Mouse (Mus musculus): ENCODE measurements around the gene Casp7. TPM values are rescaled to one million over a fixed set of nuclear protein-coding genes. Genes with fewer than 3 reads are reported as not detected.

Gene Casp7
- 10.9 and 15.7 TPM in 2 replicates for polyA plus RNA-seq (2012; rRNA removed)

GRCm38 (mm10) chr19:56396669-56397621, at the start of gene Casp7:
Casp7 (plus strand) TSS chr19:56397129.

GRCm38 (mm10) chr19:56389879-56390278, 7.0 kb upstream of the Casp7 start, which contains the start of gene Nrap:
Nrap (minus strand) TSS chr19:56390037.

DNA sequence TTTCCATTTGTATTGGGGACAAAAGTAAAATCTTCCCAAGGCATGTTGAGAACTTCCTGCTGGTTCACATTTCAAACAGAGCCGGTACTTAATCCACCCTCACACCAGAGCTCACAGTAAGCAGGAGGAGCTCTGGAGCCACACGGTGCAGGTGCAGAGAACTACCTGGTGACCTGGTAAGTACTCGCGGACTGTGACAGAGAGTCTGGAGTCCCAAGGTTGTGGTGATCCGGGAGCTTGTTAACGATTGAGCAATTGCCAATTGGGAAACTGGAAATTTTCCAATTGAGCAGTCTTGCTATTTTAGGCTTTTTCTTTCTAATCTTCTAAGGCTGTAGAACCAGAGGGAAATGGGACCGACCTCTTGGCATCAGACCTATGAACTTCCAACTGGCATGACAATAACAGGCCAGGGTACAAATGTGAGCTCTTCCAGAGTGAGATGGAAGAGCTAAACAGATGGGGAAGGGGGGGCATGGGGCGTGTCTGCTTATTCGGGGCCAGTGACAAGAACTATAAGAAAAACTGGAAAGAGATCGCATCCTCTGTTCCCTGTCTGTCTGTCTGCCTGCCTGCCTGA, 64.7 kb downstream of the Casp7 start, which contains the start of gene Plekhs1:
TSS of gene Plekhs1 (plus strand) at position 119 of the 580 bp plus-strand sequence.

Other genes with a start within 250 kb of the Casp7 start
- gene Habp2, start 110.0 kb upstream of the Casp7 start, polyA plus RNA-seq (2012; rRNA removed), result 1.5 and 5.2 TPM in 2 replicates
- 0.47 and 0.55 TPM in 2 replicates for gene Nrap, start 7.1 kb upstream of the Casp7 start, polyA plus RNA-seq (2012; rRNA removed)
- gene Plekhs1, start 64.5 kb downstream of the Casp7 start, polyA plus RNA-seq (2012; rRNA removed), result 0.19 and 0.24 TPM in 2 replicates
- gene Dclre1a, start 151.1 kb downstream of the Casp7 start, polyA plus RNA-seq (2012; rRNA removed), result 7.7 and 14.7 TPM in 2 replicates
- 11.4 and 16.7 TPM in 2 replicates for gene Nhlrc2, start 151.1 kb downstream of the Casp7 start, polyA plus RNA-seq (2012; rRNA removed)